Mouse (Mus musculus): Measurements from ENCODE around the gene Il9. TPM values are rescaled to one million over a fixed set of nuclear protein-coding genes. Genes with fewer than 3 reads are reported as not detected.

The Il9 gene
- polyA plus RNA-seq, 1 experiment from 2014 or later = not detected

DNA sequence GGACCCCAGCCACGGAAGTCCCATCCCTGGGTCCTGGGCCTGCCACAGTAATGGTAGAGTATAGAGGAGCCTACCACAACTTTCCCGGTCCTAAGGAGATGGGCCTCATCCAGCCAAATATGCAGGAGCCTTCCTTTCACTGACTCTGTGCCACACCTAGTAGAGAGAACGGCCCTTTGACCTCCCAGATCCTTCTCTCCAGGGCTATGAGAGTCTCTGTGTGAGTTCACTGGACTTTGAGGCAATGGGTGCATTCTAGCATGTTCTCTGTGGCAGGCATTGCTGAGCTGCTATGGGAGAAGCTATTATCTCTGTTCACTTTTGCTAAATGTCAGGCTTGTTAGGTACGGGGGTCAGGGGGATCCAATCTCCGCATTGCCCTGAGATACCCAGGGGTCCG lies 18.3 kb downstream of the Il9 start:
- ATAC-seq (ENCODE audit: low FRiP score, low TSS enrichment) (no peak), DNase-seq (no peak)
- H3K9me3 ChIP-seq (ENCODE audit: control insufficient read depth, low read length) = no peaks in the 10 kb centered on the region

DNA sequence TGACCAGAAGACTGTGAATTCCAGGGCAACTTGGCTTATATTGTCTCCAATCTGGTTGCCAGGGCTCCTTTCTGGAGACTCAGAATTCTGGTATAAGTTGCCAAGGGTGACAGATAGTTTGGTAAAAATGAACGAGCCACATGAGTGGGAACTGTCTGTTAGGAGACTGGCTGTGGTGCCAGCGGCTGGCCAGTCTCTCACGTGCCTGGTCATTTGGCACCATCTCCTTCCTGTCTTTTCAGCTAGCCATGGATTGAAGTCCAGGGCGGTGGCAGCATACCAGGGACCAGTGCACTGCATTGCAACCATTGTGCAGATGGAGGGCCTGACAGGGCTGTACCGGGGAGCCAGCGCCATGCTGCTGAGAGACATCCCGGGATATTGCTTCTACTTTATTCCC lies 18.8 kb downstream of the Il9 start:
- DNase-seq (no peak), ATAC-seq (ENCODE audit: low FRiP score, low TSS enrichment) (no peak)
- Histone ChIP-seq H3K4me3 (replicated peaks; ENCODE audit: low read depth, low read length) (no peak overlapping the region), H3K4me1 (ENCODE audit: control insufficient read depth, insufficient read depth, low read length) (no peaks in the 10 kb centered on the region), H3K36me3 (ENCODE audit: control insufficient read depth, insufficient read depth, low read length) (no peaks in the 10 kb centered on the region), H3K9me3 (ENCODE audit: control insufficient read depth, low read length) (no peaks in the 10 kb centered on the region), H3K27ac (replicated peaks; ENCODE audit: low read depth, low read length) (no peak overlapping the region), H3K4me2 (ENCODE audit: low read length) (no peak overlapping the region), H3K9ac (replicated peaks; ENCODE audit: low read length) (no peak overlapping the region), H3K27me3 (ENCODE audit: control insufficient read depth, insufficient read depth, low read length) (no peaks in the 10 kb centered on the region)
- WGBS = 83% methylated on average over 7 of the region's 7 CpGs

More for the DNA sequence above, 18.3 kb downstream of the Il9 start:
- no peak overlapping the region for H3K4me2 ChIP-seq (ENCODE audit: low read length)
- WGBS = 80% methylated on average over 6 of the region's 6 CpGs
- H3K27me3 ChIP-seq (ENCODE audit: control insufficient read depth, insufficient read depth, low read length) = no peaks in the 10 kb centered on the region
- H3K27ac ChIP-seq (replicated peaks; ENCODE audit: low read depth, low read length) = no peak overlapping the region
- no peak overlapping the region for H3K9ac ChIP-seq (replicated peaks; ENCODE audit: low read length)
- no peak overlapping the region for H3K4me3 ChIP-seq (replicated peaks; ENCODE audit: low read depth, low read length)
- H3K4me1 ChIP-seq (ENCODE audit: control insufficient read depth, insufficient read depth, low read length) = no peaks in the 10 kb centered on the region
- H3K36me3 ChIP-seq (ENCODE audit: control insufficient read depth, insufficient read depth, low read length) = no peaks in the 10 kb centered on the region

DNA sequence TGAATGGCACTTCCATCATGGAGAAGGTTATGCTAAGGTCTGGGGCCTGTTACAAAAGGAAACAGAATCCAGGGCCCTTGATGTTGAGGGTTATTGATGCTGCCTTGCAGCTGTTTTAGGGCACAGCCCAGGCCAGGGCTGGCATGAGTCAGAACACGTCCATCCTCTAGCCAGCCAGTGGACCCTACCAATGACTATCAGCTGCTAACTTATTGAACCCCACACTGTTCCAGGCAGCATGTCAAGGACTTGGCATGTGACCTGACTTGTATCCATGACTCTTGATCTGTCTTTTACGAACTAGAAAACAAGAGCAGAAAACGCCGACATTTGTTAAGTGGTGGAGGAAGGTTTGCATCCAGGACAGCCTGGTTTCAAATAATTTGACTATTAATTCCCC lies 19.3 kb downstream of the Il9 start:
- ATAC-seq (ENCODE audit: low FRiP score, low TSS enrichment) (no peak), DNase-seq (no peak)
- H3K27me3 ChIP-seq (ENCODE audit: control insufficient read depth, insufficient read depth, low read length) = no peaks in the 10 kb centered on the region
- H3K36me3 ChIP-seq (ENCODE audit: control insufficient read depth, insufficient read depth, low read length) = no peaks in the 10 kb centered on the region
- H3K4me2 ChIP-seq (ENCODE audit: low read length) = no peak overlapping the region
- no peak overlapping the region for H3K27ac ChIP-seq (replicated peaks; ENCODE audit: low read depth, low read length)
- WGBS = 91% methylated on average over 4 of the region's 4 CpGs
- H3K4me1 ChIP-seq (ENCODE audit: control insufficient read depth, insufficient read depth, low read length) = no peaks in the 10 kb centered on the region
- no peak overlapping the region for H3K9ac ChIP-seq (replicated peaks; ENCODE audit: low read length)
- H3K4me3 ChIP-seq (replicated peaks; ENCODE audit: low read depth, low read length) = no peak overlapping the region
- H3K9me3 ChIP-seq (ENCODE audit: control insufficient read depth, low read length) = no peaks in the 10 kb centered on the region

DNA sequence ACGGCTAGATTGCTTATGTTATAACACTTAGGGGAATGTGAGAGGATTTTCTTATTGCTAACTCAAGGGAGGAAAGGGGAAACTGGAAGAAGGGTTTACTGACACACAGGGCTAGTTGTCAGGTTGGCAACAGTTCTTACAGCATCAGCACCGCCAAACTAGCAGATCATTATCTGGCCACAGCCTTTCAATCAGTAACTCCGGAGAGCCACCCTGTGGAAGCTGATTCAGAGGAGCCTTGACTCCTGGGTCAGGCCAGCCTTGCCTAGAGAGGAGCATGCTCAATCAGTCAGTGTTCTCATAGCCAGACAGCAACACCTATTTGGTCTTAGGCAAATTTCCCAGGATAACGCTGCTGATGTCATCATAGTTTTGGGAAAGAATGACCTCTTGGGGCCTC lies 20.6 kb downstream of the Il9 start:
- H3K27ac ChIP-seq (replicated peaks; ENCODE audit: low read depth, low read length) = no peak overlapping the region
- H3K27me3 ChIP-seq (ENCODE audit: control insufficient read depth, insufficient read depth, low read length) = no peaks in the 10 kb centered on the region
- no peak overlapping the region for H3K9ac ChIP-seq (replicated peaks; ENCODE audit: low read length)
- no peak overlapping the region for H3K4me3 ChIP-seq (replicated peaks; ENCODE audit: low read depth, low read length)
- ATAC-seq (ENCODE audit: low FRiP score, low TSS enrichment) (no peak), DNase-seq (no peak)
- WGBS = 90% methylated on average over 4 of the region's 4 CpGs
- H3K36me3 ChIP-seq (ENCODE audit: control insufficient read depth, insufficient read depth, low read length) = no peaks in the 10 kb centered on the region
- no peak overlapping the region for H3K4me2 ChIP-seq (ENCODE audit: low read length)
- no peaks in the 10 kb centered on the region for H3K4me1 ChIP-seq (ENCODE audit: control insufficient read depth, insufficient read depth, low read length)
- H3K9me3 ChIP-seq (ENCODE audit: control insufficient read depth, low read length) = no peaks in the 10 kb centered on the region

GRCm38 (mm10) chr13:56458001-56458400 lies 24.0 kb downstream of the Il9 start:
- Histone ChIP-seq H3K9me3 (ENCODE audit: control insufficient read depth, low read length) (no peaks in the 10 kb centered on the region), H3K27me3 (ENCODE audit: control insufficient read depth, insufficient read depth, low read length) (no peaks in the 10 kb centered on the region), H3K4me1 (ENCODE audit: control insufficient read depth, insufficient read depth, low read length) (no peaks in the 10 kb centered on the region), H3K9ac (replicated peaks; ENCODE audit: low read length) (no peak overlapping the region), H3K4me3 (replicated peaks; ENCODE audit: low read depth, low read length) (no peak overlapping the region), H3K27ac (replicated peaks; ENCODE audit: low read depth, low read length) (no peak overlapping the region), H3K36me3 (ENCODE audit: control insufficient read depth, insufficient read depth, low read length) (no peaks in the 10 kb centered on the region), H3K4me2 (ENCODE audit: low read length) (no peak overlapping the region)
- 59% methylated on average over 9 of the region's 9 CpGs for WGBS
- DNase-seq = no peak
- ATAC-seq (ENCODE audit: low FRiP score, low TSS enrichment) = no peak

DNA sequence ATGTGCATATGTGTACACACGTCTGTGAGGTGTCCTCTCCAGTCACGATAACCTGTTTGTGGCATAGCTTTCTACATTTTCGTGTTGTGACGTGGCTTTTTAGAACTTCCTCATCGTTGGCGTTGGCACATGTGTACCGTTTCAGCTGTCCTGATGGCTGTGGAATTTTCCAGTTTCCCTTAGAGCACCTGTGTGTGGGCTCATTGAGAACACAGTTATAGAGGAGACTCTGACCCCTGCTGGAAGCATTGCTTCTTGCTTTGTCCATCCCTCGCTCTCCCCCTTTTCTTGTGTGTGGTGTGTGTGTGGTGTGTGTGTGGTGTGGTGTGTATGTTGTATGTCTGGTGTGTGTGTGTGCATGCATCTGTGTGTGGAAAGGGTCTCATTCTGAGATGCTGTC lies 32.0 kb downstream of the Il9 start:
- no peak overlapping the region for H3K4me2 ChIP-seq (ENCODE audit: low read length)
- no peak overlapping the region; the same call in 1 of the 2 replicates for H3K27ac ChIP-seq (replicated peaks; ENCODE audit: low read depth, low read length)
- DNase-seq (no peak), ATAC-seq (ENCODE audit: low FRiP score, low TSS enrichment) (no peak)
- 86% methylated on average over 8 of the region's 8 CpGs for WGBS
- no peaks in the 10 kb centered on the region for H3K27me3 ChIP-seq (ENCODE audit: control insufficient read depth, insufficient read depth, low read length)
- H3K9ac ChIP-seq (replicated peaks; ENCODE audit: low read length) = no peak overlapping the region
- no peaks in the 10 kb centered on the region for H3K9me3 ChIP-seq (ENCODE audit: control insufficient read depth, low read length)
- peaks cover 8% of the 10 kb centered on the region; the same call in 1 of the 2 replicates for H3K4me1 ChIP-seq (ENCODE audit: control insufficient read depth, insufficient read depth, low read length)
- H3K36me3 ChIP-seq (ENCODE audit: control insufficient read depth, insufficient read depth, low read length) = no peaks in the 10 kb centered on the region
- no peak overlapping the region for H3K4me3 ChIP-seq (replicated peaks; ENCODE audit: low read depth, low read length)

GRCm38 (mm10) chr13:56449239-56450030 lies 32.6 kb downstream of the Il9 start:
- no peak overlapping the region; the same call in 1 of the 2 replicates for H3K27ac ChIP-seq (replicated peaks; ENCODE audit: low read depth, low read length)
- peak; percentile 87 for DNase-seq
- H3K4me3 ChIP-seq (replicated peaks; ENCODE audit: low read depth, low read length) = no peak overlapping the region
- peaks cover 8% of the 10 kb centered on the region; the same call in 1 of the 2 replicates for H3K4me1 ChIP-seq (ENCODE audit: control insufficient read depth, insufficient read depth, low read length)
- no peaks in the 10 kb centered on the region for H3K9me3 ChIP-seq (ENCODE audit: control insufficient read depth, low read length)
- 71% methylated on average over 10 of the region's 10 CpGs for WGBS
- H3K27me3 ChIP-seq (ENCODE audit: control insufficient read depth, insufficient read depth, low read length) = no peaks in the 10 kb centered on the region
- H3K36me3 ChIP-seq (ENCODE audit: control insufficient read depth, insufficient read depth, low read length) = no peaks in the 10 kb centered on the region
- no peak overlapping the region for H3K9ac ChIP-seq (replicated peaks; ENCODE audit: low read length)
- H3K4me2 ChIP-seq (ENCODE audit: low read length) = no peak overlapping the region
- ATAC-seq (ENCODE audit: low FRiP score, low TSS enrichment) = no peak

- no peak for DNase-seq
- Histone ChIP-seq H3K9me3 (ENCODE audit: control insufficient read depth, low read length) (no peaks in the 10 kb centered on the region), H3K4me2 (ENCODE audit: low read length) (no peak overlapping the region), H3K27me3 (ENCODE audit: control insufficient read depth, insufficient read depth, low read length) (peaks cover 12% of the 10 kb centered on the region), H3K4me3 (replicated peaks; ENCODE audit: low read depth, low read length) (no peak overlapping the region), H3K36me3 (ENCODE audit: control insufficient read depth, insufficient read depth, low read length) (no peaks in the 10 kb centered on the region), H3K9ac (replicated peaks; ENCODE audit: low read length) (no peak overlapping the region), H3K4me1 (ENCODE audit: control insufficient read depth, insufficient read depth, low read length) (peaks cover 8% of the 10 kb centered on the region; the same call in 1 of the 2 replicates), H3K27ac (replicated peaks; ENCODE audit: low read depth, low read length) (no peak overlapping the region)
- ATAC-seq (ENCODE audit: low FRiP score, low TSS enrichment) = no peak
- WGBS = 86% methylated on average over 6 of the region's 6 CpGs
These were observed 37.0 kb downstream of the Il9 start for GRCm38 (mm10) chr13:56444996-56445395.

DNA sequence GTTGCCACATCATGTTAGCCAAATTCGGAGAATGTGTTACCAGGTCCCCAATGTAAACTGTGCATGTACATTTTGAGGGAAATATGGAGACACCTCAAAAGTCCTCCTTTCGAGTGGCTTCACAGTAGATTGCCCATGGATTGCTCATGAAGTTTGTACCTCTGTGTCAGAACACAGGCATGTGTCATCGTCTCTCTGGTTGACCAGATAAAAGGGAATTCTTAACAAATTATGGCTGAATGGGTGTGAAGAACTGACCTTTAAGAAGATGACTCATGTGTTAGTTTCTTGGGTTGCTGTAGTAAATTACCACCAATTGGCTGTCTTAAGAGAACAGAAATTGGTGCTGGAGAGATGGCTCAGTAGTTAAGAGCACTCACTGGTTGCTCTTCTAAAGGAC lies 37.9 kb downstream of the Il9 start:
- no peak for ATAC-seq (ENCODE audit: low FRiP score, low TSS enrichment)
- DNase-seq = no peak
- no peaks in the 10 kb centered on the region for H3K9me3 ChIP-seq (ENCODE audit: control insufficient read depth, low read length)
- no peak overlapping the region for H3K27ac ChIP-seq (replicated peaks; ENCODE audit: low read depth, low read length)
- peaks cover 21% of the 10 kb centered on the region for H3K27me3 ChIP-seq (ENCODE audit: control insufficient read depth, insufficient read depth, low read length)
- no peaks in the 10 kb centered on the region for H3K36me3 ChIP-seq (ENCODE audit: control insufficient read depth, insufficient read depth, low read length)
- H3K4me3 ChIP-seq (replicated peaks; ENCODE audit: low read depth, low read length) = no peak overlapping the region
- no peak overlapping the region for H3K9ac ChIP-seq (replicated peaks; ENCODE audit: low read length)
- H3K4me1 ChIP-seq (ENCODE audit: control insufficient read depth, insufficient read depth, low read length) = peaks cover under 1% of the 10 kb centered on the region; the same call in 1 of the 2 replicates
- H3K4me2 ChIP-seq (ENCODE audit: low read length) = no peak overlapping the region
- WGBS = 93% methylated on average over 3 of the region's 3 CpGs
